Mouse (Mus musculus): ENCODE measurements at regions not wholly inside any gene's neighbourhood (a gene's known extent, or its start where the extent isn't known, plus 50 kb on each side); places are given as distances from the start of the nearest gene placed in this dataset.
A peak's percentile ranks its signal among the peaks of the same experiment; 100 is the strongest.

- no peak for DNase-seq (ENCODE audit: low read depth)
Measured at GRCm38 (mm10) chr13:115257345-115257744, 155.6 kb upstream of the Itga1 start.

GRCm38 (mm10) chr13:115252541-115252940, 150.8 kb upstream of the Itga1 start:
- DNase-seq (ENCODE audit: low read depth) = peak; percentile 21

DNA sequence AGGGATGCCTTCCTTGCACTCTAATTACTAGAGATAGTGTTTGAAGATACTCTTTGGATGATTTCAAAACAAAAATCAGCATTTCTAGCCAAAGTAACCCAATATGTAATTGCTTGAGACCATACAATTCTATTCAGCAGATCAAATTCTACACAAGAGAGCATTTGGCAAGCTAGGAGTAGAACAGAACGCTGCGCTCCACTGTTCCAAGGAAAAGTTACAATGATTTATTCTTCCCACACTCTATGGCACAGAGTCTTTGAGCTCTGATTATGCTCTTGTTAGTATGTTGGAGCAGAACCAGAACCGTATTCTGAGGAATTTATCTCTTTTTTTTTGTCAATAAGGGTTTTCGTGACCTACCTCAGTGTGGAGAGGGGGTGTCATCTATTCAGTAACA, 130.2 kb upstream of the Itga1 start:
- DNase-seq (ENCODE audit: low read depth) = no peak

GRCm38 (mm10) chr13:115230494-115230893, 128.7 kb upstream of the Itga1 start:
- DNase-seq (ENCODE audit: low read depth) = peak; percentile 80

GRCm38 (mm10) chr13:115226824-115227223, 125.1 kb upstream of the Itga1 start:
- DNase-seq (ENCODE audit: low read depth) = no peak

- DNase-seq (ENCODE audit: low read depth) = no peak
Measured at GRCm38 (mm10) chr13:115219701-115220100, 117.9 kb upstream of the Itga1 start.

GRCm38 (mm10) chr13:115211285-115211684, 109.5 kb upstream of the Itga1 start:
- no peak for DNase-seq (ENCODE audit: low read depth)

DNA sequence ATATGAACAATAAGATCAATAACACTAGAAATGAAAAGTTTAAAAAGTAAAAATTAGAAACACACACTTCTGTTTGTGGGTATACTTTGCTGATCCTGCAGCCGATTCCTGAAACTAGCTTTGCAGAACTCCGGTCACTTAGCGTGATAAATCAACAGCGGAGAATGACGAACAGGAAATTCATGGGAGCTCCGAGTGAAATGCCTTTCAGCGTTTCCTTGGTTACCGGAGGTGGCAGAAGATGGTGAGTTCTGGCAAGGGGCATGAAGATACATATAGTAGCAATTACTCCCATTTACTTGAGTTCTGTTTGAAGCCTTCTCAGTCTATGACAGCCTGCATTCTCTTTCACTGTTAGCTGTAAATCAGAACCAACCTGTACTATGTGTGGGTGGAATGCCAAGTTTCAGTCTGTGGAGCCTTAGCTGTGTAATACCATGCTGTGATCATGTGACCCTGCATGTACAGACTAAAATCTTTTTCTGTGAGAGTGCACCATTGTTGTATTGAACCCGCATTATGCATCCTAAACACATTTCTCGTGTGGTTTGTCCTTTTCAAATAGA, 109.0 kb upstream of the Itga1 start:
- DNase-seq (ENCODE audit: low read depth) = no peak

DNA sequence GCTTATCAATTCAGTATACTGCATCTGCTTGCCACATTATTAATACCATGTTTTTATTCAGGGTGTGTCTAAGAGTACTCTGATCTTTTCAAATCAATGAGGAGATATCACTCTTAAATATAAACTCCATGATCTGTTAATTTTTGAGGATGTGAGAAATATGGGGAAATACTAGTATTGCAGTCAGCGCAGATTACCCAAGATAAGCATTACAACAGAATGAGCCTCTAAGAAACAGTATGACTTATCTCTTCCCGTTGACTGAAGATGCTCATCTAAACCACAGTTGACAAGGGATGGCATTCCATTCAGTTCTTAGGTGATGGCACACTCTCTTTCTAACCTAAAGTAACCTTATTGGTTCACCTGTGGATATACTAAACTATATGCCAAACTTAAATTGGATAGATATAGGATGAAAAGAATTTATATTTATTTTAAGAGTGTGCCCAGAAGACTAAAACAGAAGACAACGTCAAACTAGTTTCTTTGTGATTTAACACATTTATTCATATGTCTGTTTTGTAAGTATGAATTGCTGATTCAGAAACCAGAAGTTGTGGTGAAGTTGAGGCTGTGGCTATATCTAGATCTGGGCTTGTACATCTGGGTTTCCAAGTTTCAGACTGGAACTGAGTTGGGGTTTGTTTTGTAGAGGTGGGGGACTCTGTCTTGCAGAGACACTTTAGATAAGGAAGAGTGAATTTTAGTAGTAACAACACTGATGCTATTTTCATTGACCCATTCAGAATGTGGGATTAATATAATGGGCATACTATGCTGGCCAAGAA, 107.8 kb upstream of the Itga1 start:
- DNase-seq (ENCODE audit: low read depth) = no peak

DNA sequence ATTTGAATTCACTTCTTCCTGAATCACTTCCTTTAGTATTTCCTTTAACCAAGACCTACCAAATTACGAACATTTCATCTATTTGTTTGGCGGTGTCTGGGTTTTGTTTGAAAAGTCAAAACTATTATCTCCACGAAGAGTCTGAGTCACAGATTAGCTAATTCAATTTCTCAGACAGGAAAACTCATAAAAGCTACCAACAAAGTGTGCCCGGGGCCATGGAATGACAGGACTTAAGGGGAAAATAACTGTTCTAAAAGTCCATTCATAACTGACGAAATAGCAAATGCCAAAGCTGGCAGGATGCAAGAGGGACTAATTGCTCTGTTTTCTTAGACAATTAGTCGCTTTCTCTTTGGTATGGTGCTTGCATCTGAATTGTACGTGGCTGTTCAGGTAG, 105.0 kb upstream of the Itga1 start:
- no peak for DNase-seq (ENCODE audit: low read depth)

GRCm38 (mm10) chr13:115199166-115199565, 97.4 kb upstream of the Itga1 start:
- DNase-seq (ENCODE audit: low read depth) = no peak

DNA sequence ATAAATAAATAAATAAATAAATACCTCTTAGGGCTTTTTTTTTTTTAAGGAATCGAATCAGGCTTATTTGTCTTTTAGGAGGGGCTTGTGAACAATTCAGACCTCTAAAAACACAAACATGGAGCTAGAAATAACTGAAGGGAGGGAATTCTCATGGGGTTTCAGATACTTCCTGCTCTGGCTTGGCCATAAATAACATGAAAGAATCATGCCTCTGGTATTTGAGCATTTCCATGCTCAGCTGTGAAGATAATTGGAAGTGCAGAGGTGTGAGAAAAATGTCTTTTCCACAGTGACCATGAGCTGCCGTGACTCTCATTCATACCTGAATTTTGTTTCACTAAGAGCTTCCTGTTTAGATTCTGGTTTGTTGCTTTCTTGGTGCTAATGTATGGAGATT, 86.3 kb upstream of the Itga1 start:
- DNase-seq (ENCODE audit: low read depth) = no peak

- DNase-seq (ENCODE audit: low read depth) = no peak
Measured at GRCm38 (mm10) chr13:115187356-115187755, 85.6 kb upstream of the Itga1 start.

DNA sequence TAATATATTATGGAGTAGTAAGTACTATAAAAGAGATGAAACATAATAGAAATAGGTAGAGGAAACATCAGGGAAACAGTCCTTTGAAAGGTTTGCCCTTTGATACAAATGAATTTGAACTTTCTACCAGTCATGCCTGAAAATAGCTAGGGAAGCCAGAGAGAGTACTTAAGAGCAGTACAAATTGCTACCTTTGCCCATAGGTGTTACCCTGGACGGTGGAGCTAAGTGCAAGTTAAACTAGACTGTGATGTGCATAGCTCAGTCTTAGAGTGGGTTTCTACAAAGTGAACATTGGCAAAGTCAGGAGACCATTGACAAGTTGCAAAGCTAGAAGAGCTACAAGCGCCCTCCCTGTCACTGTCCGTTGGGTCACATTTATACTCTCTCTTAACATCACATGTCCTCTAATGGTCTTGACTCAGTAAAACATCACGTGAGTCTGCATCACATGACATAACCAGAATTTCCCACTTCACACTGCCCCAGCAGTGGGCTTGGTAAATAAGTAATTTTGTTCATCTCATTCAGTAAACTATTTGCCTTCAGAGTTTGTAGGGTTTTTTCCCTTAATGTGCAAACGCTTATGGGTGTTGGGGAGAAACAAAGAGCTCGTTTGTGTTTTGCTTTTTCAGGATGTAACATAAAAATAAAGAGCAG, 80.6 kb upstream of the Itga1 start:
- no peak for DNase-seq (ENCODE audit: low read depth)

DNA sequence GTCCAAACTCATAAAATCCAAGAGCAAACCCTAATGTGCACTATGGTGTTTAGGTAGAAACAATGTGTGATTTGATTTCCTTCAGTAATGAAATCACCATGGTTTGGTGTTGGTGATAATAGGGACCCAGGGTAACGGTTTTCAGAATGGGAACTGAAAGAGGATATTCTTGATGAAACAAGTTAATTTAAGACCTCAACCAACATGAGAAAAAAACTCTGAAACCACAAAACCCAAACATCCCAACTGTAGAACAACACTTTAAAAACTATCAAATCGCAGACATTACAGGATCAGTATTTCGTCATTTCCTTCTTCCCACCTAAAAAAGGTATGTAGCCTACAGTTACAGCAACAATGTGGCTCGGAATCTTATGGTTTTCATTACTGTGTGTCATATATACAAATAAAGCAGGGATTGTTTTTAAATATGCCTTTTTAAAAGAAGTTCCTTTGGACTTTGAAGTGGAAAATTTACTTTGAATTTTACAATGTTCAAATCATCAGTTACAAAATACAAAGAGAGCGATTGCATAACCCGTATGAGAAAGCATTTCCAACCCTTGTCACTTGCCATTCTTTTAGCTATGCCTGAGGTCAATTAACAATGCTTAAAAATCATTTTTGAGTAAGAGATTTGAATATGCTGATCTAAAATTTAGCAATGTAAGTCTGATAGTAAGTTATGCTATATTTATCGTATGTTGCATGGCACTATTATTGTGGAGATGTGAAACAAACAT, 76.6 kb upstream of the Itga1 start:
- DNase-seq (ENCODE audit: low read depth) = no peak

DNA sequence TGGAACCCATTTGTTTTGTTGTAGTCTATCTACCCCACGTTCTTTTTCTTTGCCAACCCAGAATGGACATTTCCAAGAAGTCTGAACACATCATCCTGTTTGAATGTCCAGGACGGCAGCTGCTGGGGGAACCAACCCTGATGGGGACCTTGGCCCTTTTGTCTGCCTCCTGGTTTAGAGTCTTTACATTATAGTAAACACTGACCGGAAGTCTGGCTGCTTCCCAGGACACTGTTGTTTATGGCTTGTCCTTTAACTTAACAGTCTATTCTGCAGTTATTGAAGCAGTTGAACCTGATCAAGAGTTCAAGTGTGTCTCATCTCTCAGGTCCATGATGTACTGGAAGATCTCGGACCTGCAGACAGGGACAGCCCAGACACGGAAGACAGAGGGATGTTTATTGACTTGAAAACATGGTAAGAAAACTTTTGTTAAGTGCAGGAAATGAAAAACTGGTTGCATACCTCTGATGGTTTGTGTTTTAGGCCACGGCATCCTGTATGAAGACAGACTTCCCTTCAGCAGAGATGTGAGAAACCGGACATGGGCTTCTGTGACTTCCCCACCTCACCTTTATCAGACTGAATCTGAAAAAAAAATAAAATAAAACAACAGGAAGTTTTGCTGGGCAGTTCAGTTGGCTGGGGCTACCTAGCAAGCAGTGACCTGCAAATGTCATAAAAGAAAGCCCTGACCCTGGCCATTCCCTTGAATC, 69.7 kb upstream of the Itga1 start:
- no peak for DNase-seq (ENCODE audit: low read depth)

- no peak for DNase-seq (ENCODE audit: low read depth)
Measured at GRCm38 (mm10) chr13:115165981-115166380, 64.2 kb upstream of the Itga1 start.

DNA sequence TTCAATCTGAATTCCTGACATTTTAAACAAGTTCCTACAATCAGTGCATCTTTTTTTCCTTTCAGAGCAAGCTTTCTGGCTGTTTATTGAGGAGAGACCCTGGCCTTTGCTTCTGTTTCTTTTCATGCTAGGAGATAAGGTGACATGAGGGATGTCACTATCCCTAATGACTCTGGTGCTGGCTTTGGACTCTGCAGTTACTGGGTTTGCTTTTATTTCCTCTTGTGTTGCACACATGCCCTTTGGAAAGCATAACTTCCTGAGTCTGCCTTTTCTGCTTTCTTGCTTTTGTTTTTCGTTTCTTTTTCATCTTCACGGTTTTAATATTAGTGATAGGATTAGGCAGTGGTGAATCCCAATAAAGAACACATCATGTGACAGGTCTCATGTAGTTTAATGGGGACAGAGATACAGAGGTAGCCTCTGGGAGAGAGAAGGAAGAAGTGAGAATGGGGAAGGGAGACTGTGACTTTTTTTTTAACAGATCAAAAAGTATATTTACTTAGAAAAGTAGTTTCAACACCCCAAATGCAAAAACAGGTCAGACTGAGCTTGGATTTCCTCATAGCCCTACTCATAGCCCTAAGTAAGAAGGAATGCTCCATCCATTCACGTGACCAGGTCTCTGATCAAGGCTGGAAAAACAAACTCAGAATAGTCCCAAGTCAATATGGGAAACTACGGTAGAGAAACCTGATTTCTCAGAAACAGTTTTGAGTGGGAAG, 61.1 kb upstream of the Itga1 start:
- no peak for DNase-seq (ENCODE audit: low read depth)

DNA sequence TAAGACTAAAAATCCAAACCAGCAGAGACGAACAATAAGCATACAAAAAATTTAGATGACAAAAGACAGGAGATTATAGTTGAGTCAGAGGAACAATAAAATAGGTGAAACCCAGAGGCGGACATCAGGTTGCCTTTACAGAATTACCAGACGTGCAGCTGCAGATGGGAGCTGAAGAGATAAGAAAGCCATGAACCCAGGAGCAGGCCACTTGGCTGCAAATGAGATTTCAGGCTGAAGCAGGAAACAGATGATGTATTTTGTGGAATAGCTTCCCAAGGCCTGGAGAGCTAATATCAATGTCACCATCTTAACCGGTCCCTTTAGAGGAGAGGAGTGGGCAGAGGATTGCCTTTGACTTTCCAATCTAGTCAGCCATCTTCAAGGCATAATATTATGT, 57.6 kb upstream of the Itga1 start:
- no peak for DNase-seq (ENCODE audit: low read depth)

Measured in NIH3T3 (cell line).